Mouse (Mus musculus): ENCODE results near the gene Heatr4. TPM values are rescaled to one million over a fixed set of nuclear protein-coding genes. Genes with fewer than 3 reads are reported as not detected.

Heatr4 gene
- polyA plus RNA-seq, 3 experiments from 2014 or later, result not detected

- ATAC-seq, result peak; percentile 92
These were observed 55.4 kb downstream of the Heatr4 start for GRCm38 (mm10) chr12:83929186-83929804.

- ATAC-seq, result no peak
These were observed 56.9 kb downstream of the Heatr4 start for GRCm38 (mm10) chr12:83927747-83928146.

- no peak for ATAC-seq
These were observed 58.6 kb downstream of the Heatr4 start for GRCm38 (mm10) chr12:83926061-83926460.

GRCm38 (mm10) chr12:83925160-83925703 lies 59.4 kb downstream of the Heatr4 start:
- ATAC-seq, result no peak

GRCm38 (mm10) chr12:83924332-83924731 lies 60.3 kb downstream of the Heatr4 start:
- ATAC-seq, result no peak

- ATAC-seq, result no peak
These were observed 61.2 kb downstream of the Heatr4 start for GRCm38 (mm10) chr12:83923486-83923859.

- no peak for ATAC-seq
These were observed 61.7 kb downstream of the Heatr4 start for GRCm38 (mm10) chr12:83922724-83923485.

GRCm38 (mm10) chr12:83921535-83922381 lies 62.9 kb downstream of the Heatr4 start, which contains the start of gene Numb:
Gene Numb (minus strand): TSS chr12:83921934.
- ATAC-seq, result peak; percentile 98

GRCm38 (mm10) chr12:83920721-83921441 lies 63.8 kb downstream of the Heatr4 start:
- ATAC-seq, result no peak

GRCm38 (mm10) chr12:83916884-83917283 lies 67.8 kb downstream of the Heatr4 start:
- ATAC-seq, result no peak

GRCm38 (mm10) chr12:83914797-83915196 lies 69.9 kb downstream of the Heatr4 start:
- no peak for ATAC-seq

- ATAC-seq, result no peak
These were observed 70.4 kb downstream of the Heatr4 start for GRCm38 (mm10) chr12:83914202-83914740.

GRCm38 (mm10) chr12:83910451-83910850 lies 74.2 kb downstream of the Heatr4 start:
- ATAC-seq, result no peak

Other genes with a start within 250 kb of the Heatr4 start
- gene Papln, start 221.2 kb downstream of the Heatr4 start, polyA plus RNA-seq (2017; shearing (Covaris generic)), result not detected
- gene Numb, start 62.9 kb downstream of the Heatr4 start, polyA plus RNA-seq (2017; shearing (Covaris generic)), result 10 to 100 TPM; 30.5 to 42.4 (median 37.2) TPM
- 1 to 10 TPM; 1.3 to 2.2 (median 2.0) TPM for gene Riox1, start 34.2 kb downstream of the Heatr4 start, polyA plus RNA-seq (2017; shearing (Covaris generic))
- gene Acot2, start 3.0 kb upstream of the Heatr4 start, polyA plus RNA-seq (2017; shearing (Covaris generic)), result 10 to 100 TPM; 24.2 to 35.2 (median 24.9) TPM
- not detected for gene Acot1, start 24.6 kb upstream of the Heatr4 start, polyA plus RNA-seq (2017; shearing (Covaris generic))
- under 1 TPM in 1 of 3 experiments, not detected in 2; 0.16 TPM for gene Acot4, start 53.5 kb upstream of the Heatr4 start, polyA plus RNA-seq (2017; shearing (Covaris generic))
- gene Gm49366, start 54.1 kb upstream of the Heatr4 start, polyA plus RNA-seq (2017; shearing (Covaris generic)), result not detected
- not detected for gene Acot3, start 67.3 kb upstream of the Heatr4 start, polyA plus RNA-seq (2017; shearing (Covaris generic))
- gene Acot5, start 84.5 kb upstream of the Heatr4 start, polyA plus RNA-seq (2017; shearing (Covaris generic)), result not detected
- 1 to 10 TPM in 1 of 3 experiments, under 1 TPM in 2; 0.38 to 1.0 (median 0.47) TPM for gene Acot6, start 115.8 kb upstream of the Heatr4 start, polyA plus RNA-seq (2017; shearing (Covaris generic))
- gene Dnal1, start 129.5 kb upstream of the Heatr4 start, polyA plus RNA-seq (2017; shearing (Covaris generic)), result 1 to 10 TPM in 1 of 3 experiments, not detected in 2; 1.0 TPM
- gene Pnma1, start 163.6 kb upstream of the Heatr4 start, polyA plus RNA-seq (2017; shearing (Covaris generic)), result under 1 TPM in 2 of 3 experiments, not detected in 1; 0.40 to 0.44 TPM
- gene Elmsan1, start 234.0 kb upstream of the Heatr4 start, polyA plus RNA-seq (2017; shearing (Covaris generic)), result 1 to 10 TPM; 3.9 to 9.5 (median 7.2) TPM

Measured in inflammation-experienced regulatory T-cells, adult 6 months (primary cell).